Mouse (Mus musculus) liver, embryonic 16.5 days (tissue): ENCODE data around the gene Dnaja2. TPM values are rescaled to one million over a fixed set of nuclear protein-coding genes. Genes with fewer than 3 reads are reported as not detected.

Experiments
- ATAC-seq: fragments of 200-750 bp; cut with Nextera tagmentation; 2 replicates; pipeline ENCODE4 v1.8.0; 2017; ENCODE audit warnings: low read depth, mild to moderate bottlenecking, moderate number of reproducible peaks, moderate library complexity
- H3K27ac ChIP-seq: fragments of 300-500 bp; sonication (generic); 2 replicates; pipeline ENCODE4 v1.5.1; 2014; ENCODE audit warnings: mild to moderate bottlenecking, low read length
- H3K27me3 ChIP-seq: fragments of 300-500 bp; sonication (generic); 2 replicates; pipeline ENCODE4 v1.6.1; 2014; ENCODE audit warnings: low read depth, low read length, mixed read lengths; ENCODE audit not compliant: control insufficient read depth, insufficient read depth
- H3K36me3 ChIP-seq: fragments of 300-500 bp; sonication (generic); 2 replicates; pipeline ENCODE4 v1.6.1; 2014; ENCODE audit warnings: mild to moderate bottlenecking; ENCODE audit not compliant: control insufficient read depth, insufficient read depth
- H3K4me1 ChIP-seq: fragments of 300-500 bp; sonication (generic); 2 replicates; pipeline ENCODE4 v1.6.1; 2014; ENCODE audit warnings: low read depth, low read length, mixed read lengths; ENCODE audit not compliant: control insufficient read depth
- H3K4me2 ChIP-seq: fragments of 300-500 bp; sonication (generic); 2 replicates; pipeline ENCODE4 v1.6.1; 2014; ENCODE audit warnings: low read depth, low read length, mixed read lengths
- H3K4me3 ChIP-seq: fragments of 300-500 bp; sonication (generic); 2 replicates; pipeline ENCODE4 v1.5.1; 2014; ENCODE audit warnings: low read depth, mild to moderate bottlenecking, low read length
- H3K9ac ChIP-seq: fragments of 300-500 bp; sonication (generic); 2 replicates; pipeline ENCODE4 v1.6.1; 2014; ENCODE audit warnings: low read depth, low read length
- H3K9me3 ChIP-seq: fragments of 300-500 bp; sonication (generic); replicated peaks from 2 replicates; pipeline ENCODE4 v1.6.1; 2016; ENCODE audit warnings: low read length; ENCODE audit not compliant: control insufficient read depth
- WGBS: fragments of 180-500 bp; shearing (Covaris S2); extraction: QIAGEN DNeasy Blood & Tissue Kit; methylation state at CpG from one replicate; pipeline ENCODE4 v1.1.7; 2014; ENCODE audit not compliant: insufficient replicate concordance; 5-methylcytosine and 5-hydroxymethylcytosine counted together
- polyA plus RNA-seq: library from polyadenylated mRNA; unstranded; fragments of >200 nt; fragmentation: Nextera tagmentation; extraction: Ambion mirVana; gene quantifications from 2 replicates; pipeline ENCODE4 v1.2.1, GENCODE M21; 2015

The Dnaja2 gene
- polyA plus RNA-seq, 1 experiment from 2014 or later = 65.7 TPM

DNA sequence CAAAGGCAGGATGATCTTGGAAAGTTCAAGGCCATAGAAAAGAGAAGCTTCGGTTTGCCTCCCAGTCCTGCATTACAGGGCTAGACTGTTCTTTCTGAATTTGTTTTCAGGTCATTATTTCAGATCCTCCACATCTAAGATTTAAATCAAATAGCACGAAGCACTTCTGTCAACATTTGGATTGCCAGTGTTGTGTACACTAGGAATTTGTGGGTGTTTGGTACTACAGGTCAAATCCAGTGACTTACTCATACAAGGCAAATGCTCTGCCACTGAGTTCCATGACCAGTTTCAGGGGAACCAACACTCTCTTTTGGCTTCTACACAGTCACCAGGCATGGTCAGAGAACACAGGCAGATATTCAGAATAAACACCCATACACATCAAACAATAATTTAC lies 21.7 kb downstream of the Dnaja2 start:
- H3K36me3 ChIP-seq = peaks cover 17% of the 10 kb centered on the region
- no peak overlapping the region for H3K9ac ChIP-seq
- H3K4me1 ChIP-seq = peaks cover 11% of the 10 kb centered on the region
- 61% methylated on average over 2 of the region's 2 CpGs for WGBS
- ATAC-seq = 0 out of 2 replicates have a peak, but pooled peaks have one; percentile 25
- no peaks in the 10 kb centered on the region for H3K27me3 ChIP-seq
- H3K9me3 ChIP-seq = no peaks in the 10 kb centered on the region
- H3K27ac ChIP-seq = peak overlapping the region; percentile 4; the same call in 1 of the 2 replicates
- H3K4me2 ChIP-seq = no peak overlapping the region
- H3K4me3 ChIP-seq = no peak overlapping the region

DNA sequence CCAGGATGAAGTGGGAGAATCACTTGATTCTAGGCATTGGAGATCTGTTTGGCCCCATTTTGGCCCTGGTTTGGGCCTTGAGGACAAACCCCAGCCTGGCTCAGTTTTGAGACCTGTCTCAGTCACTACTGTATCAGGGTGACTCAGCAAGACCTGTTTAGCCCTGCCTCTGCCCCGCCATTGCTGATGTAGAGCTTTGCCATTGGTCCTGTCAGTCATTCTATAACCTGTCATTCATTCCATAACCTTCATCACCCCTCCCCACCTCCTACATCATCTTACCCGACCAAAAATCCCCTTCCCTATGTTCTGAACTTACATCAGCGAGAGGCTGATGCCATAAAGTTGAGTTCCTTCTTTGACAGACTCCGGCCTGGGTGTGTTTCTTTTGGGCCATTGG lies 22.3 kb downstream of the Dnaja2 start:
- no peak overlapping the region for H3K4me3 ChIP-seq
- ATAC-seq = no peak
- peaks cover 11% of the 10 kb centered on the region for H3K4me1 ChIP-seq
- 0 out of 2 replicates have a peak overlapping the region, but pooled peaks have one; percentile 4 for H3K27ac ChIP-seq
- no peak overlapping the region for H3K9ac ChIP-seq
- H3K27me3 ChIP-seq = no peaks in the 10 kb centered on the region
- H3K36me3 ChIP-seq = peaks cover 11% of the 10 kb centered on the region
- H3K9me3 ChIP-seq = no peaks in the 10 kb centered on the region
- WGBS = 66% methylated on average over 4 of the region's 4 CpGs
- no peak overlapping the region for H3K4me2 ChIP-seq

GRCm38 (mm10) chr8:85531471-85531870 lies 23.7 kb downstream of the Dnaja2 start:
- no peak overlapping the region for H3K9ac ChIP-seq
- no peak overlapping the region for H3K27ac ChIP-seq
- ATAC-seq = no peak
- 23% methylated on average over 3 of the region's 3 CpGs for WGBS
- no peaks in the 10 kb centered on the region for H3K27me3 ChIP-seq
- peaks cover 6% of the 10 kb centered on the region for H3K36me3 ChIP-seq
- H3K9me3 ChIP-seq = no peaks in the 10 kb centered on the region
- H3K4me1 ChIP-seq = peaks cover 11% of the 10 kb centered on the region
- H3K4me2 ChIP-seq = no peak overlapping the region
- no peak overlapping the region for H3K4me3 ChIP-seq

DNA sequence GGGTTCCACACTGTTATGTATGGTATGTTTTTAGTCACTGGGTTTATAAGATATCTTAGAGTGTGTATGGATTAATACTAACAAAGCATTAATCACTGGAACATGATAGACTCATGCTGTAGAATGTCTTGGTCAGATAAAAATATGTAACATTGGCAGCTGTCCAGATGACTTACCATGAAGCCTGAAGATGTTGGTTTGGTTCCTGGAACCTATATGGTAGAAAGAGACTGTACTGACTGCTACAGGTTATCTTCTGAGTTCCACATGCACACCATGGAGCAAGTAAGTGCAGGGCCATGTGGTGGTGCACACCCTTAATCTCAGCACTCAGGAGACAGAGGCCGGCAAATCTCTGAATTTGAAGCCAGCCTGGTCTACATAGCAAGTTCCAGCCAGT lies 24.4 kb downstream of the Dnaja2 start:
- Histone ChIP-seq H3K9me3 (no peaks in the 10 kb centered on the region), H3K36me3 (no peaks in the 10 kb centered on the region), H3K4me2 (no peak overlapping the region), H3K27me3 (no peaks in the 10 kb centered on the region), H3K4me1 (peaks cover 11% of the 10 kb centered on the region), H3K4me3 (no peak overlapping the region), H3K9ac (no peak overlapping the region), H3K27ac (no peak overlapping the region)
- WGBS = 50% methylated on average over 1 of the region's 1 CpGs
- peak; percentile 41 for ATAC-seq

DNA sequence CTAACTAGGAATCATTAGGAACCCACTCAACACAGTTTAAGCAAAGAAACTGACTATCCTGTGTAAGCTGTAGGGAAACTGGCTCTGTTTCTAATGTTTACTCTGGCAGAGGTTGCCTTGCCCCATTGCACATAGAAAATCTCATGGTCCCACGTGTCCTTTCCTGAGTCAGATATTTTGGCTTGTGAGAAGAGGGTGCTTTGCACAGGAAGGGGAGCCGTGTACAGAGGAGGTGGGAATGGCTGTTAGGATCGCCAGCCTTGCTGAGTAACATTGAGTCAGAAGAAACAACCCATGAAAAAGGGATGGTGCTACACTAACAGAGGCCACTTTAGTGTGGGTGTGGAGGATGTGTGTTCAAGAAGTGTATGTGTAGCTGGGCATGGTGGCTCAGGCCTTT lies 26.2 kb downstream of the Dnaja2 start:
- no peaks in the 10 kb centered on the region for H3K9me3 ChIP-seq
- no peaks in the 10 kb centered on the region for H3K36me3 ChIP-seq
- no peak overlapping the region for H3K4me3 ChIP-seq
- H3K4me2 ChIP-seq = no peak overlapping the region
- H3K9ac ChIP-seq = no peak overlapping the region
- H3K27ac ChIP-seq = no peak overlapping the region
- ATAC-seq = peak; percentile 52; the same call in 1 of the 2 replicates
- 52% methylated on average over 3 of the region's 3 CpGs for WGBS
- H3K4me1 ChIP-seq = peaks cover 11% of the 10 kb centered on the region
- no peaks in the 10 kb centered on the region for H3K27me3 ChIP-seq

DNA sequence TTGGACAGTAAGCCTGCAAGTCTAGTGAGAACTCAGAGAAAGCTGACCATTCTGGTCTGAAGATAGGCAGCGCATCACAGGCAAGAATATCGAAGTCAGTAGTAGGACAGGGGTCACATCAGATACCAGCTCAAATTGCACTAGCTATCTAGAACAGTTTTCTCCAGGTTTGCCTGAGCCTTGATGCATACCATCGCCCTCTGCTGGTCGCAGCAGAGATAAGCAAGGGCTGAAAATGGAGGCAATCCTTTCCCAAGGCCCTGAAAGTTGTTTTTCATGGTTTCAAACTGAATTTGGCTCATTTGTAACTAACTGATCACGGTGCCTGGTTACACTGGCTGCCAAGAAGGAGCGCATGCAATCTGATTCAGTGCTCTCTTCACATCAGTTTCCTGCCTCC lies 29.0 kb downstream of the Dnaja2 start:
- Histone ChIP-seq H3K9me3 (no peaks in the 10 kb centered on the region), H3K9ac (no peak overlapping the region), H3K4me3 (no peak overlapping the region), H3K36me3 (no peaks in the 10 kb centered on the region), H3K4me1 (no peaks in the 10 kb centered on the region; the same call in 1 of the 2 replicates), H3K27ac (no peak overlapping the region), H3K4me2 (no peak overlapping the region), H3K27me3 (no peaks in the 10 kb centered on the region)
- ATAC-seq = no peak
- 18% methylated on average over 6 of the region's 6 CpGs for WGBS

GRCm38 (mm10) chr8:85524086-85524485 lies 31.1 kb downstream of the Dnaja2 start:
- H3K27ac ChIP-seq = no peak overlapping the region
- no peaks in the 10 kb centered on the region for H3K9me3 ChIP-seq
- no peak overlapping the region for H3K4me3 ChIP-seq
- no peaks in the 10 kb centered on the region for H3K27me3 ChIP-seq
- no peak for ATAC-seq
- H3K9ac ChIP-seq = no peak overlapping the region
- no peaks in the 10 kb centered on the region for H3K36me3 ChIP-seq
- H3K4me1 ChIP-seq = no peaks in the 10 kb centered on the region; the same call in 1 of the 2 replicates
- 78% methylated on average over 7 of the region's 7 CpGs for WGBS
- no peak overlapping the region for H3K4me2 ChIP-seq

DNA sequence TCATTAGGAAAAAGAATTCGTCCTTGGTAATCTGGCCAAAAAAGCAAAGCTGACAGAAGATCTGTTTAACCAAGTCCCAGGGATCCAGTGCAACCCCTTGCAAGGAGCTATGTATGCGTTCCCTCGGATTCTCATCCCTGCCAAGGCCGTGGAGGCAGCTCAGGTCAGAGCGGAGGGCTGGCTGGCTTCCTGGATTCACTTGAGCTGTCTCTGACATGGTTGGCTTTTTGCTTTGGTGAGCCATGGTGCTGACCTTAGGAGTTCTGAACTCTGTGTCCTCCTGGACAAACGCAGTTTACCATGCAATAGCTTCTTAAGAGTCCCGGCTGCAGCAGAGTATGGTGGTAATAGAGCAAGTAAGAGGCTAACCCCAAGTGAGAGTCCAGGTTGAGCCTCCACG lies 33.8 kb downstream of the Dnaja2 start:
- Histone ChIP-seq H3K27me3 (no peaks in the 10 kb centered on the region), H3K9ac (no peak overlapping the region), H3K4me1 (no peaks in the 10 kb centered on the region), H3K36me3 (no peaks in the 10 kb centered on the region), H3K4me3 (no peak overlapping the region), H3K4me2 (no peak overlapping the region), H3K27ac (no peak overlapping the region), H3K9me3 (no peaks in the 10 kb centered on the region)
- 77% methylated on average over 8 of the region's 8 CpGs for WGBS
- ATAC-seq = no peak

- H3K36me3 ChIP-seq = no peaks in the 10 kb centered on the region
- no peak overlapping the region for H3K9ac ChIP-seq
- no peak for ATAC-seq
- H3K4me3 ChIP-seq = no peak overlapping the region
- no peaks in the 10 kb centered on the region for H3K9me3 ChIP-seq
- no peaks in the 10 kb centered on the region for H3K27me3 ChIP-seq
- H3K4me2 ChIP-seq = no peak overlapping the region
- 71% methylated on average over 4 of the region's 4 CpGs for WGBS
- H3K4me1 ChIP-seq = no peaks in the 10 kb centered on the region
- no peak overlapping the region for H3K27ac ChIP-seq
Observed at GRCm38 (mm10) chr8:85520586-85520985, 34.6 kb downstream of the Dnaja2 start.
